In genomic region chr5:65491767-65492715, GRCm38 (mm10) we compare ENCODE assay signal across 8 mouse cellular contexts. TPM values are rescaled to one million over a fixed set of nuclear protein-coding genes. Genes with fewer than 3 reads are reported as not detected.
DNase-seq lines count a peak whose midpoint lies in the region; ATAC-seq lines count a peak whose summit lies in the region.

No protein-coding gene starts in this region.

- no peaks in the 10 kb centered on the region for H3K36me3 ChIP-seq in intestine, embryonic 16.5 days (ENCODE audit: control insufficient read depth, insufficient read depth, low read length)
- H3K36me3 ChIP-seq in midbrain, embryonic 11.5 days (ENCODE audit: control insufficient read depth, insufficient read depth, low read length) = no peaks in the 10 kb centered on the region

- H3K9ac ChIP-seq in intestine, embryonic 16.5 days (ENCODE audit: low read depth, low read length) = peak overlapping the region; percentile 97
- peak overlapping the region; percentile 77 for H3K9ac ChIP-seq in midbrain, embryonic 11.5 days (ENCODE audit: low read length)

- peak; percentile 90 for ATAC-seq in intestine, embryonic 16.5 days
- peak; percentile 91 for ATAC-seq in midbrain, embryonic 11.5 days (ENCODE audit: low FRiP score)

- no peaks in the 10 kb centered on the region for H3K9me3 ChIP-seq in intestine, embryonic 16.5 days (ENCODE audit: control insufficient read depth, low read length)
- H3K9me3 ChIP-seq in midbrain, embryonic 11.5 days (ENCODE audit: control insufficient read depth, low read length) = no peaks in the 10 kb centered on the region

- peaks cover 11% of the 10 kb centered on the region for H3K4me1 ChIP-seq in intestine, embryonic 16.5 days (ENCODE audit: control insufficient read depth, insufficient read depth, low read length)
- peaks cover 8% of the 10 kb centered on the region for H3K4me1 ChIP-seq in midbrain, embryonic 11.5 days (ENCODE audit: control insufficient read depth, insufficient read depth, low read length)

- H3K4me3 ChIP-seq in intestine, embryonic 16.5 days (ENCODE audit: low read length) = peak overlapping the region; percentile 93
- peak overlapping the region; percentile 75 for H3K4me3 ChIP-seq in midbrain, embryonic 11.5 days (ENCODE audit: low read depth, low read length)

- peak overlapping the region; percentile 93 for H3K4me2 ChIP-seq in intestine, embryonic 16.5 days (ENCODE audit: low read depth, low read length)
- peak overlapping the region; percentile 82 for H3K4me2 ChIP-seq in midbrain, embryonic 11.5 days

- peak overlapping the region; percentile 97 for H3K27ac ChIP-seq in intestine, embryonic 16.5 days (ENCODE audit: low read length)
- peak overlapping the region; percentile 80 for H3K27ac ChIP-seq in midbrain, embryonic 11.5 days (ENCODE audit: low read depth, low read length)

- intact Hi-C loops in gastrocnemius, postnatal 36 days (cut with DNase I) = loop anchor here (1.0 to 2.0 kb wide), 2 partner anchors 45 to 57 kb away; partner anchors contain the start of genes Smim14, Ube2k and Ugdh
- intact Hi-C loops in left cerebral cortex, postnatal 4 days (cut with DNase I) = loop anchor here (5.0 kb wide), 1 partner anchor 45 kb away; the partner anchor contains the start of genes Smim14 and Ube2k

- under 1% methylated on average over 54 of the region's 57 CpGs for WGBS in intestine, embryonic 16.5 days
- under 1% methylated on average over 54 of the region's 57 CpGs for WGBS in midbrain, embryonic 11.5 days

- H3K27me3 ChIP-seq in intestine, embryonic 16.5 days (replicated peaks; ENCODE audit: control insufficient read depth, insufficient read depth, low read length) = no peaks in the 10 kb centered on the region
- no peaks in the 10 kb centered on the region for H3K27me3 ChIP-seq in midbrain, embryonic 11.5 days (ENCODE audit: control insufficient read depth, insufficient read depth, low read length)

- DNase-seq in adipocyte (ENCODE audit: low spot score) = peak; percentile 78
- DNase-seq in embryo, embryonic 10 days (ENCODE audit: low spot score) = peak; percentile 72
- peak; percentile 58 to 65 for DNase-seq in gastrocnemius, postnatal 36 days
- peak; percentile 67 for DNase-seq in left cerebral cortex, postnatal 4 days
- DNase-seq in midbrain, embryonic 11.5 days (ENCODE audit: low spot score, missing footprints) = peak; percentile 97
- DNase-seq in right cerebral cortex, postnatal 4 days = peak; percentile 67
- peak; percentile 56 for DNase-seq in yolk sac, embryonic 10.5 days (ENCODE audit: low spot score)

RNA-seq across cellular contexts. Expression of gene Gm43552, which starts 0.6 kb away (rescaled TPM):
- not detected for total RNA-seq in gastrocnemius, postnatal 36 days (2021)
- not detected in 2 replicates for polyA plus RNA-seq in intestine, embryonic 16.5 days (2015; fragmentation: Nextera tagmentation; extraction: Ambion mirVana)
- not detected for total RNA-seq in left cerebral cortex, postnatal 4 days (2021)
- polyA plus RNA-seq in midbrain, embryonic 11.5 days (2014; fragmentation: Nextera tagmentation; extraction: Ambion mirVana) = not detected in 2 replicates

RNA-seq across cellular contexts. Expression of gene Smim14, which starts 44.9 kb away (rescaled TPM):
- total RNA-seq in gastrocnemius, postnatal 36 days (2021) = 10 to 100 TPM; 29.5 to 32.5 TPM
- polyA plus RNA-seq in intestine, embryonic 16.5 days (2015; fragmentation: Nextera tagmentation; extraction: Ambion mirVana) = 153 and 159 TPM in 2 replicates
- 100 to 1,000 TPM; 125 to 132 TPM for total RNA-seq in left cerebral cortex, postnatal 4 days (2021)
- polyA plus RNA-seq in midbrain, embryonic 11.5 days (2014; fragmentation: Nextera tagmentation; extraction: Ambion mirVana) = 82.9 and 85.1 TPM in 2 replicates

RNA-seq across cellular contexts. Expression of gene Ube2k, which starts 45.0 kb away (rescaled TPM):
- total RNA-seq in gastrocnemius, postnatal 36 days (2021) = 10 to 100 TPM; 55.2 to 58.7 TPM
- 125 and 129 TPM in 2 replicates for polyA plus RNA-seq in intestine, embryonic 16.5 days (2015; fragmentation: Nextera tagmentation; extraction: Ambion mirVana)
- 100 to 1,000 TPM; 149 to 162 TPM for total RNA-seq in left cerebral cortex, postnatal 4 days (2021)
- 143 and 148 TPM in 2 replicates for polyA plus RNA-seq in midbrain, embryonic 11.5 days (2014; fragmentation: Nextera tagmentation; extraction: Ambion mirVana)

RNA-seq across cellular contexts. Expression of gene Ugdh, which starts 56.3 kb away (rescaled TPM):
- total RNA-seq in gastrocnemius, postnatal 36 days (2021) = 10 to 100 TPM in 1 of 2 experiments, 1 to 10 TPM in 1; 9.2 to 10.1 TPM
- polyA plus RNA-seq in intestine, embryonic 16.5 days (2015; fragmentation: Nextera tagmentation; extraction: Ambion mirVana) = 266 and 271 TPM in 2 replicates
- 10 to 100 TPM; 46.0 to 48.8 TPM for total RNA-seq in left cerebral cortex, postnatal 4 days (2021)
- 55.0 and 63.3 TPM in 2 replicates for polyA plus RNA-seq in midbrain, embryonic 11.5 days (2014; fragmentation: Nextera tagmentation; extraction: Ambion mirVana)

Comparison
In these comparisons a context has a peak if more than half of its experiments do, and no peak if none do; other contexts are left out.
1. Peak in every context shown above with its lines: DNase-seq, ATAC-seq, H3K4me3 ChIP-seq and H3K27ac ChIP-seq.